Comparison of ENCODE assay signal across 13 mouse cellular contexts in genomic region chr4:131159712-131160111, GRCm38 (mm10).
DNase-seq lines count a peak whose midpoint lies in the region; ATAC-seq and TF ChIP-seq lines count a peak whose summit lies in the region.
"Had no signal": no experiment of that assay in that cellular context is flagged by ENCODE, and none has a peak within 500 bp of the region (broad histone marks: within the 10 kb centered on the region; RNA-seq: fewer than 3 reads in every experiment).

No protein-coding gene starts in this region.

- H3K27ac ChIP-seq in embryonic facial prominence, embryonic 11.5 days (replicated peaks; ENCODE audit: low read depth, low read length), result no peak overlapping the region
- H3K27ac ChIP-seq in embryonic facial prominence, embryonic 10.5 days (replicated peaks), result no peak overlapping the region; the same call in 1 of the 2 replicates
- H3K27ac ChIP-seq in forebrain, postnatal 0 days (ENCODE audit: low read depth, low read length), result no peak overlapping the region
- no peak overlapping the region for H3K27ac ChIP-seq in midbrain, embryonic 15.5 days

- TF ChIP-seq CTCF in forebrain, postnatal 0 days (IDR thresholded peaks at IDR 0.05; ENCODE audit: low read depth), result no peak

- H3K36me3 ChIP-seq in embryonic facial prominence, embryonic 11.5 days (replicated peaks; ENCODE audit: control insufficient read depth, insufficient read depth, low read depth, low read length), result no peaks in the 10 kb centered on the region
- H3K36me3 ChIP-seq in embryonic facial prominence, embryonic 10.5 days (replicated peaks), result no peaks in the 10 kb centered on the region
- H3K36me3 ChIP-seq in forebrain, postnatal 0 days (ENCODE audit: insufficient read depth), result no peaks in the 10 kb centered on the region
- no peaks in the 10 kb centered on the region for H3K36me3 ChIP-seq in midbrain, embryonic 15.5 days (replicated peaks)

- no peak overlapping the region for H3K4me3 ChIP-seq in embryonic facial prominence, embryonic 11.5 days (ENCODE audit: low read depth, low read length)
- H3K4me3 ChIP-seq in embryonic facial prominence, embryonic 10.5 days, result no peak overlapping the region
- no peak overlapping the region for H3K4me3 ChIP-seq in forebrain, postnatal 0 days (ENCODE audit: low read depth, low read length)
- H3K4me3 ChIP-seq in midbrain, embryonic 15.5 days, result no peak overlapping the region
- H3K4me3 ChIP-seq: erythroblast, embryonic 14.5 days had no signal

- no peak overlapping the region for H3K9ac ChIP-seq in embryonic facial prominence, embryonic 11.5 days (replicated peaks; ENCODE audit: low read length)
- no peak overlapping the region for H3K9ac ChIP-seq in forebrain, postnatal 0 days
- H3K9ac ChIP-seq in midbrain, embryonic 15.5 days, result no peak overlapping the region

- ATAC-seq in embryonic facial prominence, embryonic 11.5 days (replicated peaks; ENCODE audit: insufficient number of reproducible peaks, low FRiP score, low TSS enrichment, low read depth), result peak; percentile 50; the same call in 1 of the 2 replicates
- ATAC-seq in forebrain, postnatal 0 days, result peak; percentile 34; the same call in 1 of the 2 replicates
- peak; percentile 40; the same call in 1 of the 2 replicates for ATAC-seq in midbrain, embryonic 15.5 days (replicated peaks)
- ATAC-seq: Patski had no signal

- no peaks in the 10 kb centered on the region for H3K9me3 ChIP-seq in embryonic facial prominence, embryonic 11.5 days (replicated peaks; ENCODE audit: control insufficient read depth, low read length)
- H3K9me3 ChIP-seq in embryonic facial prominence, embryonic 10.5 days, result no peaks in the 10 kb centered on the region
- H3K9me3 ChIP-seq in forebrain, postnatal 0 days (ENCODE audit: low read length), result no peaks in the 10 kb centered on the region
- H3K9me3 ChIP-seq in midbrain, embryonic 15.5 days, result no peaks in the 10 kb centered on the region

- 51% methylated on average over 5 of the region's 5 CpGs for WGBS in embryonic facial prominence, embryonic 11.5 days
- whole genome bisulfite sequencing in embryonic facial prominence, embryonic 10.5 days, result 49% methylated on average over 5 of the region's 5 CpGs
- 15% methylated on average over 5 of the region's 5 CpGs for WGBS in forebrain, postnatal 0 days
- WGBS in midbrain, embryonic 15.5 days, result 13% methylated on average over 5 of the region's 5 CpGs

- H3K4me2 ChIP-seq in embryonic facial prominence, embryonic 11.5 days (ENCODE audit: low read depth, low read length), result no peak overlapping the region
- H3K4me2 ChIP-seq in forebrain, postnatal 0 days (ENCODE audit: low read depth), result no peak overlapping the region
- no peak overlapping the region for H3K4me2 ChIP-seq in midbrain, embryonic 15.5 days

- DNase-seq in embryonic facial prominence, embryonic 11.5 days (ENCODE audit: low spot score), result no peak
- no peak for DNase-seq in embryonic facial prominence, embryonic 10.5 days (ENCODE audit: low spot score)
- peak; percentile 72 to 73 for DNase-seq in cerebellum, postnatal 25 days
- DNase-seq in forebrain, postnatal 0 days, result no peak
- no peak for DNase-seq in left cerebral cortex, postnatal 4 days
- DNase-seq in kidney, postnatal 36 days, result no peak
- DNase-seq in layer of hippocampus, adult 9-10 months (ENCODE audit: low spot score), result no peak
- DNase-seq: kidney, adult 8-10 months; lung, postnatal 10 days; right cerebral cortex, adult 18-20 months had no signal

- no peaks in the 10 kb centered on the region for H3K27me3 ChIP-seq in embryonic facial prominence, embryonic 11.5 days (ENCODE audit: control insufficient read depth, insufficient read depth, low read length)
- H3K27me3 ChIP-seq in embryonic facial prominence, embryonic 10.5 days (replicated peaks; ENCODE audit: low read depth, poor library complexity, severe bottlenecking), result no peaks in the 10 kb centered on the region
- no peaks in the 10 kb centered on the region for H3K27me3 ChIP-seq in forebrain, postnatal 0 days (ENCODE audit: insufficient read depth, low read length)
- H3K27me3 ChIP-seq in midbrain, embryonic 15.5 days (replicated peaks), result no peaks in the 10 kb centered on the region

- intact Hi-C loops in left cerebral cortex, postnatal 4 days (cut with DNase I), result loop anchor here (10.0 kb wide), 1 partner anchor 55 kb away; no protein-coding TSS in a partner anchor

- no peaks in the 10 kb centered on the region; the same call in 1 of the 2 replicates for H3K4me1 ChIP-seq in embryonic facial prominence, embryonic 11.5 days (ENCODE audit: control insufficient read depth, insufficient read depth, low read length)
- peaks cover 36% of the 10 kb centered on the region for H3K4me1 ChIP-seq in embryonic facial prominence, embryonic 10.5 days
- peaks cover 10% of the 10 kb centered on the region; the same call in 1 of the 2 replicates for H3K4me1 ChIP-seq in forebrain, postnatal 0 days (ENCODE audit: insufficient read depth)
- peaks cover 39% of the 10 kb centered on the region for H3K4me1 ChIP-seq in midbrain, embryonic 15.5 days

Comparison
In these comparisons a context has a peak if more than half of its experiments do, and no peak if none do; other contexts are left out.
1. DNase-seq: peak in cerebellum, postnatal 25 days (2 of 2); none in embryonic facial prominence, embryonic 11.5 days (single experiment), embryonic facial prominence, embryonic 10.5 days (single experiment), forebrain, postnatal 0 days (single experiment), left cerebral cortex, postnatal 4 days (single experiment), kidney, postnatal 36 days (0 of 2) and layer of hippocampus, adult 9-10 months (single experiment).
2. Peak in every context shown above with its lines, with median percentiles within 50 percentile points of each other: ATAC-seq.